Mouse (Mus musculus) small intestine, adult 2 months (tissue): ENCODE measurements around the gene Apobec1. TPM values are rescaled to one million over a fixed set of nuclear protein-coding genes. Genes with fewer than 3 reads are reported as not detected.

ENCODE experiments used
- H3K27ac ChIP-seq: fragments of 200-500 bp; 2 replicates; pipeline ENCODE4 v1.5.1; 2012; ENCODE audit warnings: low read depth, low read length, control low read depth, inconsistent platforms; ENCODE audit not compliant: insufficient read depth
- H3K27me3 ChIP-seq: fragments of 200-500 bp; 2 replicates; pipeline ENCODE4 v1.6.1; 2012; ENCODE audit warnings: mild to moderate bottlenecking, moderate library complexity, low read length, inconsistent platforms; ENCODE audit not compliant: control insufficient read depth, insufficient read depth
- H3K36me3 ChIP-seq: fragments of 200-500 bp; 2 replicates; pipeline ENCODE4 v1.6.1; 2012; ENCODE audit warnings: mild to moderate bottlenecking, low read length, control low read depth, inconsistent platforms; ENCODE audit not compliant: control insufficient read depth, insufficient read depth
- H3K4me1 ChIP-seq: fragments of 200-500 bp; 2 replicates; pipeline ENCODE4 v1.6.1; 2012; ENCODE audit warnings: low read length, inconsistent platforms, mixed read lengths; ENCODE audit not compliant: control insufficient read depth, insufficient read depth, insufficient read length
- H3K4me3 ChIP-seq: fragments of 200-500 bp; 2 replicates; pipeline ENCODE4 v1.5.1; 2012; ENCODE audit warnings: low read depth, mild to moderate bottlenecking, control low read depth, inconsistent platforms, low read length, moderate library complexity
- CTCF ChIP-seq: fragments of 200-500 bp; IDR thresholded peaks from 2 replicates; pipeline ENCODE4 v1.5.1; 2012; ENCODE audit warnings: low read depth, mild to moderate bottlenecking, control low read depth, inconsistent platforms, low read length, moderate library complexity, mixed read lengths; ENCODE audit not compliant: insufficient replicate concordance, insufficient read length; ENCODE audit errors: extremely low read depth
- POLR2A ChIP-seq: fragments of 200-500 bp; IDR thresholded peaks from 2 replicates; pipeline ENCODE4 v1.6.1; 2012; ENCODE audit warnings: low read depth, mild to moderate bottlenecking, control low read depth, inconsistent platforms, low read length, moderate library complexity
- WGBS: fragments of 180-500 bp; shearing (Covaris S2); methylation state at CpG from one replicate; pipeline ENCODE4 v1.1.7; 2018; 5-methylcytosine and 5-hydroxymethylcytosine counted together
- polyA plus RNA-seq: library from polyadenylated mRNA; depleted of rRNA; stranded (reverse); fragments of >200 nt; gene quantifications from 2 replicates; pipeline ENCODE4 v1.2.3, GENCODE M21; 2012

Gene Apobec1
- polyA plus RNA-seq, 1 experiment, result 15.2 TPM

DNA sequence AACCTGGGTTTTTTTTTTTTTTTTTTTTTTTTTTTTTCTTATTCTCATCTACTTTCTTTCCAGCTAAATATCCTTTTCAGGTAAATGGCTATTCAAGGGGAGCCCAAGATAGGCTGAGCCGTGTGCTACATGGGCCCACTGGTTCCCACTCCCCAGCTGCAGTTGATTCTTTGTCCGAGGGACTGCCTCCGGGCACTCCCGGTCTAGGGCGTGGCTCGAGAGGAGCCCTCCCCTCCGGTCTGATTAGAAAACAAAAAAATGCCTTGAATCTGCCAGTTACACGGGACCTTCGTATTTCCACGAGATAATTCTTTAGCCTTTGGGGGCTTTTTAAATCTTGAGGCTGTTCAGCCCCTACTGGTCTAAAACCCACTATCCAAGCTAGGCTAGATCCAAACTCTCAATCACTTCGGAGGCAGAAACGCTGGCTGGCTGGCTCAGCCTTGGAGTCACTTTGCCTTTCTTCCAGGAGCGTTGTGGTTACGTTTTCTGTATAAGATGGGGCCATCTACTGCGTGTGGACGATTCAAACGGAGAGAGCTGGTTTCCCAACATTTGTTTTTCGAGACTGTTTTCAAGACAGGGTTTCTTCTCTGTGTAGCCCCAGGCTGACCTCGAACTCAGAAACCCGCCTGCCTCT lies 25.3 kb upstream of the Apobec1 start:
- peaks cover 9% of the 10 kb centered on the region; the same call in 1 of the 2 replicates for H3K4me1 ChIP-seq
- H3K4me3 ChIP-seq, result peak overlapping the region; percentile 25; the same call in 1 of the 2 replicates
- TF ChIP-seq POLR2A, result no peak
- TF ChIP-seq CTCF, result no peak
- no peaks in the 10 kb centered on the region for H3K27me3 ChIP-seq
- no peaks in the 10 kb centered on the region for H3K36me3 ChIP-seq
- H3K27ac ChIP-seq, result no peak overlapping the region
- 23% methylated on average over 20 of the region's 20 CpGs for WGBS

DNA sequence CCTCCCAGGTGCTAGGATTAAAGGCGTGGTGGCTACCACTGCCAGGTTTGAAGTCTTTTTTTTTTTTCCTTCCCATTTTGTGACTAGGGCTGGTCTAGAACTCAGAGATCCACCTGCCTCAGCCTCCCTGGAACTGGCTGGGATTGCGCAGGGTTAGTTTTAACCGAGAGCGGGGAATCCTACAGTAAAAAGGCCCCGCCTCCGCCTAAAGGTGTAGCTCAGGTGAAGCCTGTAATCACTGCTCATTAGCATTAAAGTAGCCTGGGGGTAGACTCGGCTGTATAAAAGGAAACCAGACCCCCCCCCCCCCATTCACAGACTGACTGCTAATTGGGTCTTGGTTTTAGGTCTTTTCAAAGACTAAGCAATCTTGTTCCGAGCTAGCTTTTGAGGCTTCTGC lies 23.9 kb upstream of the Apobec1 start, which contains the start of gene Dppa3:
Gene Dppa3, plus strand, starts transcription at position 301 of the 400 bp plus-strand sequence.
- H3K4me3 ChIP-seq, result peak within 1 kb of the TSS; percentile 33; the same call in 1 of the 2 replicates
- TF ChIP-seq CTCF (no peak), POLR2A (no peak)
- 87% methylated on average over 8 of the region's 8 CpGs for WGBS
- H3K27ac ChIP-seq, result peak within 1 kb of the TSS; percentile 63; the same call in 1 of the 2 replicates
- peaks cover 11% of the 10 kb centered on the region; the same call in 1 of the 2 replicates for H3K4me1 ChIP-seq
- H3K36me3 ChIP-seq, result no peaks in the 10 kb centered on the region
- no peaks in the 10 kb centered on the region for H3K27me3 ChIP-seq

DNA sequence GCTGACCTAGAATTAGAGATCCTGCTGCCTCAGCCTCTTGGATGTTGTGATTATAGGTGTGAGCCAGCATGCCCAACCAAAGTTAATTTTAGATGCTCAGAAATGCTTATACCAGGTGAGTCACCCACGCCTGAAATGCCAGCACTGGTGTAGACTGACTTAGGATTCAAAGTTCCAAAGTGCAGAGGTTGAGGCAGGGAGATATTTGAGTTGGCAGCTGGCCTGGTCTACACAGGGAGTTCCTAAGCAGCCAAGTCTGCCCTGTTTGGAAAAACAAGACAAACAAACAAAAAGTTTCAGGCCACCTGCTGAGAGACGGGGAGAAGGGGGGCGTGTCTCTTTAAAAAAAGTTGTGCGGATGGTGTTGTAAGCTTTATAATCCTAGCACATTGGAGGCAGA lies 22.9 kb upstream of the Apobec1 start:
- Histone ChIP-seq H3K4me1 (peaks cover 16% of the 10 kb centered on the region; the same call in 1 of the 2 replicates), H3K4me3 (no peak overlapping the region), H3K36me3 (no peaks in the 10 kb centered on the region), H3K27ac (peak overlapping the region; percentile 63; the same call in 1 of the 2 replicates), H3K27me3 (no peaks in the 10 kb centered on the region)
- TF ChIP-seq CTCF, result no peak
- TF ChIP-seq POLR2A, result no peak
- WGBS, result 23% methylated on average over 4 of the region's 4 CpGs

- 65% methylated on average over 5 of the region's 5 CpGs for WGBS
- no peak overlapping the region for H3K4me3 ChIP-seq
- no peaks in the 10 kb centered on the region for H3K36me3 ChIP-seq
- peak overlapping the region; percentile 50; the same call in 1 of the 2 replicates for H3K27ac ChIP-seq
- H3K27me3 ChIP-seq, result no peaks in the 10 kb centered on the region
- TF ChIP-seq POLR2A (no peak), CTCF (no peak)
- peaks cover 16% of the 10 kb centered on the region; the same call in 1 of the 2 replicates for H3K4me1 ChIP-seq
These were observed 22.2 kb upstream of the Apobec1 start for GRCm38 (mm10) chr6:122624480-122624879.

DNA sequence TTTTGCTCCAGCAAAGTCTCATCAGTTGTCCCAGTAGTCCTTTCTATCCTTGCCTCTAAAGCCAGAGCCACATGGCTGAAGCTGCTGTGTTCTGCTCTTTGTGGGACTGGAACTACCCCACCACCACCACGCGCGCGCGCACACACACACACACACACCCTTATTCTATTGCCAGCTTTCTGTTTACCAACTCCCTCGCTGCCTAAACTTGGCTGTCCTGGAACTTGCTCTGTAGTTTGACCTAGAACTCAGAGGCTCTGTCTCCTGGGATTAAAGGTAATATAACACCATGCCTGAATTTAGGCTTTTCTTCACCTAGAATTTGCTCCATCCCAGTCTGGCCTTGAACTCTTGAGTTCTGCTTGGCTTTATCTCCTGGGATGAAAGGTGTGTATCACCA lies 18.8 kb upstream of the Apobec1 start:
- WGBS, result 29% methylated on average over 6 of the region's 6 CpGs
- H3K27me3 ChIP-seq, result no peaks in the 10 kb centered on the region
- H3K4me3 ChIP-seq, result no peak overlapping the region
- no peaks in the 10 kb centered on the region for H3K36me3 ChIP-seq
- peaks cover 13% of the 10 kb centered on the region; the same call in 1 of the 2 replicates for H3K4me1 ChIP-seq
- no peak overlapping the region for H3K27ac ChIP-seq
- TF ChIP-seq CTCF (no peak), POLR2A (no peak)

DNA sequence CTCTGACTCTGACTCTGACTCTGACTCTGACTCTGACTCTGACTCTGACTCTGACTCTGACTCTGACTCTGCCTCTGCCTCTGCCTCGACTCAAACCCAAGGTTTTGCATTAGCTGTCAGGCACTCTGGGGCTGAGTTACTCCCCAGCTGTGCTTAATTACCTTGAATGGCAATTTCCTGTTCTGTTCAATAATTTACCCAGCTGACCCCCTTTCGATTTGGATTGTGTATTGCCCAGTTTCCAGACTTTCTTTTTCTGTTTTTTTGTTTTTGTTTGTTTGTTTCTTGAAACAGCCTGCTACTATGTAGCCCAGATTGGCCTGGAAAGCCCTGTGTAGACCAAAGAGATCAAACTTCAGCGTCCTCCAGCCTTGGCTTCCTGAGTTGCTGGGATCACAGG lies 13.8 kb upstream of the Apobec1 start:
- H3K27ac ChIP-seq, result no peak overlapping the region
- WGBS, result 28% methylated on average over 3 of the region's 3 CpGs
- TF ChIP-seq POLR2A (no peak), CTCF (no peak)

DNA sequence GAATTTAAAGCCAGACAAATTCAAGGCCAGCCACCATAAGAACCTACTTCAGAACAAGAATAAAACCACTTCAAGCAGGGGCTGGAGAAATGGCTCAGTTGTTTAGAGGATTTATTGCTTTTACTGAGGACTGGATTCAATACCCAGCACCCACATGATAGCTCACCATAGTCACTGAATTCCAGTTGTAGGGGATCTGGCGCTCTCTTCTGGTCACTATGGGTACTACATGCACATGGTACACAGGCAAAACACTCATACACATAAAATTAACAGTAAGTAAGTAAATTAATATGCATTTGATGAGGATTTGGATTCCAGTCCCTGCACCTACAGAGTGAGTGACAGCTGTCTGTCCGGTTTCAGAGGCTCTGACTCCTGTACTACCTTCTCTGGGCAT lies 11.8 kb upstream of the Apobec1 start:
- 73% methylated on average over 2 of the region's 2 CpGs for WGBS
- Histone ChIP-seq H3K27me3 (no peaks in the 10 kb centered on the region; the same call in 1 of the 2 replicates), H3K4me1 (no peaks in the 10 kb centered on the region; the same call in 1 of the 2 replicates), H3K27ac (no peak overlapping the region), H3K4me3 (no peak overlapping the region), H3K36me3 (no peaks in the 10 kb centered on the region)
- no peak for TF ChIP-seq POLR2A
- no peak for TF ChIP-seq CTCF

More for the DNA sequence above, 13.8 kb upstream of the Apobec1 start:
- Histone ChIP-seq H3K4me1 (peaks cover 5% of the 10 kb centered on the region; the same call in 1 of the 2 replicates), H3K36me3 (no peaks in the 10 kb centered on the region), H3K27me3 (no peaks in the 10 kb centered on the region; the same call in 1 of the 2 replicates), H3K4me3 (no peak overlapping the region)
